Mouse (Mus musculus): ENCODE measurements around the gene Acbd7.

The Acbd7 gene

GRCm38 (mm10) chr2:3387105-3387860 lies 51.3 kb downstream of the Acbd7 start:
- no peak for DNase-seq
